Mouse (Mus musculus) ES-Bruce4 (cell line): ENCODE measurements around the gene Dus1l. TPM values are rescaled to one million over a fixed set of nuclear protein-coding genes. Genes with fewer than 3 reads are reported as not detected.

Experiments
- H3K27ac ChIP-seq: 2 replicates; pipeline ENCODE4 v1.5.1; 2012; ENCODE audit warnings: low read length, inconsistent platforms; ENCODE audit not compliant: insufficient read depth
- H3K27me3 ChIP-seq: 2 replicates; pipeline ENCODE4 v1.6.1; 2012; ENCODE audit warnings: mild to moderate bottlenecking, low read length, inconsistent platforms; ENCODE audit not compliant: control insufficient read depth, poor library complexity, insufficient read depth, severe bottlenecking
- H3K36me3 ChIP-seq: 2 replicates; pipeline ENCODE4 v1.6.1; 2012; ENCODE audit warnings: inconsistent platforms, mild to moderate bottlenecking, low read length, moderate library complexity; ENCODE audit not compliant: control insufficient read depth, poor library complexity, insufficient read depth, severe bottlenecking
- H3K4me1 ChIP-seq: one replicate; pipeline ENCODE4 v1.8.1; 2011; ENCODE audit warnings: low read length; ENCODE audit not compliant: control insufficient read depth, insufficient read depth
- H3K4me3 ChIP-seq: 2 replicates; pipeline ENCODE4 v1.5.1; 2011; ENCODE audit warnings: low read depth, mild to moderate bottlenecking, low read length
- H3K9ac ChIP-seq: 2 replicates; pipeline ENCODE4 v1.6.1; 2012; ENCODE audit warnings: low read depth, mild to moderate bottlenecking, inconsistent platforms; ENCODE audit not compliant: poor library complexity, severe bottlenecking
- H3K9me3 ChIP-seq: replicated peaks from 2 replicates; pipeline ENCODE4 v1.6.1; 2012; ENCODE audit warnings: mild to moderate bottlenecking, low read length, inconsistent platforms; ENCODE audit not compliant: control insufficient read depth, poor library complexity, insufficient read depth, severe bottlenecking
- CTCF ChIP-seq: IDR thresholded peaks from one replicate; pipeline ENCODE4 v1.8.1; 2011; ENCODE audit warnings: low read depth, low read length
- EP300 ChIP-seq: IDR thresholded peaks from 2 replicates; pipeline ENCODE4 v1.6.1; 2011; ENCODE audit warnings: low read depth, low read length; ENCODE audit not compliant: insufficient read depth
- POLR2A ChIP-seq: IDR thresholded peaks from one replicate; pipeline ENCODE4 v1.8.1; 2011; ENCODE audit warnings: low read length; ENCODE audit not compliant: insufficient read depth
- polyA plus RNA-seq: library from polyadenylated mRNA; stranded (reverse); fragments of >200 nt; gene quantifications from 2 replicates; pipeline ENCODE4 v1.2.4, GENCODE M21; 2011; ENCODE audit warnings: low read depth; ENCODE audit not compliant: missing spikeins, insufficient read depth, insufficient read length

The Dus1l gene
- polyA plus RNA-seq, 1 experiment = 56.7 TPM

- no peaks in the 10 kb centered on the region for H3K36me3 ChIP-seq
- H3K9ac ChIP-seq = no peak overlapping the region
- no peak overlapping the region for H3K4me3 ChIP-seq
- peaks cover 2% of the 10 kb centered on the region for H3K4me1 ChIP-seq
- no peaks in the 10 kb centered on the region for H3K27me3 ChIP-seq
- TF ChIP-seq POLR2A (no peak), CTCF (no peak), EP300 (no peak)
- H3K27ac ChIP-seq = no peak overlapping the region
- peaks cover 14% of the 10 kb centered on the region for H3K9me3 ChIP-seq
These were observed 34.2 kb downstream of the Dus1l start for GRCm38 (mm10) chr11:120761811-120762671.

- no peak overlapping the region for H3K27ac ChIP-seq
- TF ChIP-seq CTCF (no peak), POLR2A (no peak), EP300 (no peak)
- no peak overlapping the region for H3K4me3 ChIP-seq
- no peaks in the 10 kb centered on the region for H3K27me3 ChIP-seq
- peaks cover 2% of the 10 kb centered on the region for H3K4me1 ChIP-seq
- H3K36me3 ChIP-seq = no peaks in the 10 kb centered on the region
- no peak overlapping the region for H3K9ac ChIP-seq
- peaks cover 19% of the 10 kb centered on the region for H3K9me3 ChIP-seq
These were observed 36.0 kb downstream of the Dus1l start for GRCm38 (mm10) chr11:120760236-120760635.

- TF ChIP-seq POLR2A = no peak
- TF ChIP-seq EP300 = no peak
- no peak for TF ChIP-seq CTCF
- Histone ChIP-seq H3K4me1 (no peaks in the 10 kb centered on the region), H3K27me3 (no peaks in the 10 kb centered on the region), H3K4me3 (no peak overlapping the region), H3K27ac (no peak overlapping the region), H3K36me3 (no peaks in the 10 kb centered on the region), H3K9me3 (peaks cover under 1% of the 10 kb centered on the region; the same call in 1 of the 2 replicates), H3K9ac (no peak overlapping the region)
These were observed 44.6 kb downstream of the Dus1l start for GRCm38 (mm10) chr11:120751606-120752005.

- Histone ChIP-seq H3K4me1 (no peaks in the 10 kb centered on the region), H3K27me3 (no peaks in the 10 kb centered on the region), H3K4me3 (no peak overlapping the region), H3K9ac (no peak overlapping the region), H3K9me3 (no peaks in the 10 kb centered on the region), H3K27ac (no peak overlapping the region), H3K36me3 (no peaks in the 10 kb centered on the region)
- TF ChIP-seq CTCF (peak; percentile 87), POLR2A (no peak)
These were observed 46.8 kb downstream of the Dus1l start for GRCm38 (mm10) chr11:120749430-120749829.

- H3K9ac ChIP-seq = no peak overlapping the region
- no peaks in the 10 kb centered on the region for H3K27me3 ChIP-seq
- H3K9me3 ChIP-seq = no peaks in the 10 kb centered on the region
- H3K36me3 ChIP-seq = no peaks in the 10 kb centered on the region
- no peak overlapping the region for H3K27ac ChIP-seq
- TF ChIP-seq EP300 (no peak), CTCF (no peak), POLR2A (no peak)
- no peak overlapping the region for H3K4me3 ChIP-seq
- H3K4me1 ChIP-seq = no peaks in the 10 kb centered on the region
These were observed 48.2 kb downstream of the Dus1l start for GRCm38 (mm10) chr11:120747974-120748373.

GRCm38 (mm10) chr11:120744121-120744701, 52.0 kb downstream of the Dus1l start:
- H3K36me3 ChIP-seq = no peaks in the 10 kb centered on the region
- H3K9me3 ChIP-seq = no peaks in the 10 kb centered on the region

More at GRCm38 (mm10) chr11:120744121-120744701, 52.0 kb downstream of the Dus1l start:
- no peaks in the 10 kb centered on the region for H3K27me3 ChIP-seq
- no peaks in the 10 kb centered on the region for H3K4me1 ChIP-seq
- H3K4me3 ChIP-seq = no peak overlapping the region
- no peak overlapping the region for H3K9ac ChIP-seq
- no peak overlapping the region for H3K27ac ChIP-seq
- TF ChIP-seq POLR2A (no peak), CTCF (no peak), EP300 (no peak)
